Mouse (Mus musculus) liver, embryonic 14.5 days (tissue): ENCODE data around the gene S100a4.

Source experiments
- CTCF ChIP-seq: IDR thresholded peaks from 2 replicates; pipeline ENCODE4 v1.5.1; 2016; ENCODE audit warnings: antibody characterized with exemption, low read depth, control low read depth
- EP300 ChIP-seq: IDR thresholded peaks from 2 replicates; pipeline ENCODE4 v1.6.1; 2016; ENCODE audit warnings: antibody characterized with exemption, low read depth

DNA sequence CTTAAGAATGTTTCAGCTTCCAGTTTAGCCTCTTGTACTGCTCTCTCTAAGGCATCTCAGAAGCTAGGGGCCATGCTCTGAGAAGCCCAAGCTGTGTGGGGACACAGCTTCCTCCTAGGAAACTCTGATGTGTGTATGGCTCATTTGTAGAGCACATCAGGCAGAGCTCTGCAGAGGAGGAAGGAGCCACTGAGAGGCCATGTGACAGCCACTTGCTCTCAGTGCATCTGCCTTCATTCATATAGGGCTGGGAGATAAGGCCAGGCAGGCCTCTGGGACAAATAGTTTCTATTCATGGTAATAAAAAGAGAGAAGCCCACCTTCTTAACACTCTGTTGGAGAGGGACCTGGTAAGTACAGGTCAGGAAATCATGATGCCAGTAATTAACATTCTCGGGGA, 9.1 kb upstream of the S100a4 start:
- TF ChIP-seq CTCF (no peak), EP300 (no peak)
